Mouse (Mus musculus): ENCODE results near the gene Phldb3.

Gene Phldb3
- long read RNA-seq, experiment 1, partial matches to known transcripts: 1 of 1 reads
- long read RNA-seq, experiment 1, other reads (novel, unspliced or antisense): 0 of 1 reads
- long read RNA-seq, experiment 2: 0 reads

DNA sequence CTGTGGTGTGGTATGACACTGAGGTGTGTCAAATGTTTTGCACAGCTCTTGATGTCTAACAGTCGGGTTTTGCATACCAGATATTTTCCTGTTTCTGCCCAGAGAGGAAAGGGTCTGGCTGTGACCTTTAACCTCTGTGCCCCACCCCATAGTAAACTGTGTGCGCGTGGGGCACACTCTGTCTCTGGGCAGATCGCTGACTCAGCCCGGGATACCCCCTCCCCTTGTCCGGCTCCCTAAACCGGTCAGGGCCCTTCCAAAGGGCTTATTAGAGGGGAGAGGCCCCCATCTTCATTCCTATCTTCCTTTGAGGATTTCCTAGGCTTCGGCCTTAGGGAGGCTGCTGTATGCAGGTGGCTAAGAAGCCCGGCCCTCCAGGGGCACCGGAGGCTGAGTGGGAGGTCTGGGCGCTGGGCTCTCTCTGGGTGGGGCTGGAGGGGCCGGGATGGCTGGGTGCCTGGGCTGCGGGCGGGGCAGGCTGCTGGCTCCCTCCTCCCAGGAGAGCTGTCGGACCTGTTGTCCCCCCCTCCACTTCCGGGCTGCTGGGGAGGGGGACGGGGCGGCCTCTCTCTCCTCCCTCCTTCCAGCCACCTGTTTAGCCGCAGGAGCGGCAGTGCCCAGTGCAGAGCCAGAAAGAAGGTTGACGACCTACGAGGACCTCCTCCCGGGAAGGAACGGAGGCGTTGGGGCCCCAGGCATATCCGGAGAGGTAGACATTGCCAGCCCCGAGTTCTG lies at the start of gene Phldb3:
Gene Phldb3, plus strand, starts transcription at position 620 of the 735 bp plus-strand sequence.
- intact Hi-C loops (cut with DNase I): no loop called here

DNA sequence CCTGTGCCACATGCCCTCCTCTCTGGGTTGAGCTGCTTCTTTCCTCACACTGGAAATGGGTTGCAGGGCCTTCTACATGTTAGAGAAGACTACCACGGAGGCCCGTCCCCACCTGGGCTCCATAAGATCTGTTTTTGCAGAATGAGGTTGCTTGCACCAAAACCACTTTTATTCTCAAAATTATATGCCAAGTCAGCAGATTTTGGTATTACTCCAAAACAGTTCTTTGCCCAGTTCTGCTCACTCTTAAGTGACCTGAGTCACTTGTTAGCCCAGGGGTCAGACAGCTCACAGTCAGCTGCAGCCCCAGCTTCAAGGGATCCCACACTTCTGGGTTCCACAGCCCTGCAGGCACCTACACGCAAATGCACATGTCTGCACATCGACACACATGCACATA lies 49.1 kb upstream of the Phldb3 start:
- intact Hi-C loops (cut with DNase I): no loop called here

DNA sequence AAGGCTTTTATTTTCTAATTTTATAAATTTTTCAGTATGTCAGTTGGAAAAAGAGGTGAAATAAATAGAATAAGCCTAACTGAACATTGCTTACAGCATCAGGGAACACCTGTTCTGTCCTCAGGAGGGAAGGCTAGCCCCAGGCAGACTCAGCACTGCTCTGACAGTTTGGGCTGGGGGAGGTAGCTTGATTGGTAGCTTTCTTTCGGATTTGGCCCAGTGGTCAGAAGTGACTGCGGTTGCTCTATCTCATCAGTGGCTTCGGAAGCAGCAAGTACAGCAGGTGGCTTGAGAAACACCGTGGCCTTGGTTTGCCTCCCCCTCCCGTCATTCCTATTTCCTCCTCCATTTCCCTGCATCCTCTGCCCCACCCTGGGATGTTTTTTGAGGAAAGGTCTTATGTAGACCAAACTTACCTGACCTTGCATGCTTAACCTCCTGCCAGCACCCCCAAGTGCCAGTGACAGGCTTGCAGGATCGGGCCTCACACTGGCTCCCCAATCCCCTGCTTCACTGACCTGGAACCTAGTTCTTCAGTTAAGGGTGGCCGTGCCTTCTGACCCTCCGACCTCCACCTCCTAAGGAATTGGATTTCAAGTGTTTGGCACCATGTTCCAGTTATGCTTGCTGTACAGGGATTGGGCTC lies 47.2 kb upstream of the Phldb3 start:
- intact Hi-C loops (cut with DNase I): no loop called here

DNA sequence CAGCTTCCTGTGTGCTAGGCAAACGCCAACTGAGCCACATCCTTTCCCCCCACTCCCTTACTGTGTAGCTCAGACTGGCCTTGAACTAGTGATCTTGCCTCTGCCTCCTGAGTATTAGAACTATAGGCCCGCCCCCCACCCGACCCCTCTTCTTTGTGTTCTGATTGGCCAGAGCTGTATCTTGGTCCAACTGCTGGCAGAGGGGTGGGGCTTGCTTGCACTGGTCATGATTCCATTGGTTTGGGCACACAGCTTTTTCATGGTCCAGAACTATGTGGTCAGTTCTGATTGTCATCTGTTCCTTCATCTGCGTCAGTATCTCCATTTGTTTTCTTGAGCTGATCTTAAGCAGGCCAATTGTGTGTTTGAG lies 46.7 kb upstream of the Phldb3 start:
- intact Hi-C loops (cut with DNase I): no loop called here

DNA sequence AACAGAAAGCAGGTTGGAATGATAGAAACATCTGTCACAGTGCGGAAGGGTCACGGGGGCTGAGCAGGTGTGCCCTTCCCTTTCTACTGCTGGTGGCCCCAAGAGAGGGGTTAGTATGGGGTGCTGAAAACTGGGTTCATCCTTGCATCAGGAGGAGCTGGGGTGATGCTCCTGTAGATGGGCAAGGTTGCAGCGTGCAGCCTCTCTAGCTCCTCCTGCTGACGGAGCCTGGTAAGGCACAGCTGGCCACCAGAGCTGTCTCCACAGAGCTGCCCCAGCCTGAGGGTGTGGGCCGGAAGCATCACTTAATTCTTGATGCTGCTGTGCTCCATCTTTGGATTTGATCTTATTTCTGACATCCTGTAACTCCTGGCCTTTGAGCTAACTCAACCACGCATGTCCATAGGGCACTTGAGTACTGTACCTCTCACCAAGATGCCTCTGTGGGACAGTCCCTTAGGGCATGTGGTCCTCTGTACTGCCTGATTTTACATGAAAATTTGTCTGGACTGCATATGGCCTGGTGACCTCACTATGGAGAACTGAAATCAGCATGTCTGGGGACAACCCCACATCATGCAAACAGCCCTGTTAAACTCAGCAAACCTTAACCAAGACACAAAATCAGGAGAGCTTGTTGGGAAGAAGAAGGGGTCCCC lies 45.8 kb upstream of the Phldb3 start:
- intact Hi-C loops (cut with DNase I): no loop called here

DNA sequence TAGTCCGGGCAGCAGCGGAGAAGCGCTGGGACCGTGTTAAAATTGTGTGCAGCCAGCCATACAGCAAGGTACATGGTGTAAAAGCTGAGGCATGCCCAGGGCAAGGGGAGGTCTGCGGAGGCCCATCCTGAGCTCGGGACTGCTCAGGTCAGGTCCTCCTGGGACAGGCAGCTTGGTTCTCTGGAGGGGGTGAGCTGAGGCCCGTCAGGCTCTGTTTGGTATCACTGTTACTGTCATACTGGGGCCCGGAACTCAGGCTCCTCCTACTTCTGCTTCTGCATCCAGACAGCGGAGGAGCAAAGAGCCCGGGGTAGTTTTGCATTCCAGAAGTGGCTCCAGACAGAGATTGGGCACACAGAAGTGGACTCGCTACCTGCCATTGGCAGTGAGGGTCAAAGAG lies 44.9 kb upstream of the Phldb3 start:
- intact Hi-C loops (cut with DNase I): no loop called here

DNA sequence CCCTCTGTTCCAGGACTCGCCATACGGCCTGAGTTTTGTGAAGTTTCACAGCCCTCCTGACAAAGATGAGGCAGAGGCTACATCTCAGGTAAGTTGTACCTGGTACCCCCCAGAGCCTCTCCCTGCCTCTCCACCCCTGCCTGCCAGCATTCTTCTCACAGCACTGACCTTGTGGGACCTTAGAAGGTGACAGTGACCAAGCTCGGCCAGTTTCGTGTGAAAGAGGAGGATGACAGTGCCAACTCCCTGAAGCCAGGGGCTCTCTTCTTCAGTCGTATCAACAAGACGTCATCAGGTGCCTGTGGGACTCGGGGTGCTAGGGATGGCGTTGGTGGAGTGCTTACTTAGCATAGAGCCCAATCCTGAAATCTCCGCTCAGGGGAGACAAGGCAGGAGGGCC lies 44.4 kb upstream of the Phldb3 start:
- intact Hi-C loops (cut with DNase I): no loop called here

DNA sequence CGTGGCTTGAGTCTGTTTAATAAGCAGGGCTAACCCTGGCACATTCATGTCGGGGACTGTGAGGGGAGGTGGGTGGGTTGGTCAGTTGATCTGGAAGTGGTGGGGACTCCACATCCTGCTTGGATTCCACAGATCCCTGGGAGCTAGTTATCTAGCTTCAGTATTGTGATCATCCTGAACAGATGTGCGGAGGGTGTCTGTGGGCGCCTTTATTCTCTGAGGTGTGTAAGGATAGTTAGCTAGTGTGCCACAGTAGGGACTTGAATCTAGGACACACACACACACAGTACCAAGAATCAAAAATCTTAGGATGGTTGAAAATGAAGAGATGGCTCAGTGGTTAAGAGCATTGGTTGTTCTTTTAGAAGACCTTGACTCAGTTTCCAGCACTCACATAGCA lies 42.1 kb upstream of the Phldb3 start:
- intact Hi-C loops (cut with DNase I): no loop called here

DNA sequence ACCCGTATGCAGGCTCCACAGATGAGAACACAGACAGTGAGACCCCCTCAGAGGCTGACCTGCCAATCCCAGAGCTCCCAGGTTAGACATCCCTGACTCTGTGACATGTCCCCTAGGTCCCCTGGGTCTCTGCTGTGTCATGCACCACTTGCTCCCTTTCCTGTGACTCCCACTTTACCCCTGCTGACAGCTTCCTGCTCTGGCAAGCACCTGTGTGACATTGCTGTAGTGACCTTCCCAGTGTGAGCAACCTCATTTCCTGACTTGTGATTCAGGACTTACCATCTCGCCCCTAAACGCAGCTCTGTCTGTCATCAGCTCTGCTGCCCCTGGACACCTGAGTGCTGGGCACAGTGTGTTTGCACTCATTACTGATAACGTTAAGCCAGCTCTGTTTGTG lies 39.5 kb upstream of the Phldb3 start:
- intact Hi-C loops (cut with DNase I): loop anchor here (2.0 kb wide), 1 partner anchor 22 kb away; no protein-coding TSS in a partner anchor

DNA sequence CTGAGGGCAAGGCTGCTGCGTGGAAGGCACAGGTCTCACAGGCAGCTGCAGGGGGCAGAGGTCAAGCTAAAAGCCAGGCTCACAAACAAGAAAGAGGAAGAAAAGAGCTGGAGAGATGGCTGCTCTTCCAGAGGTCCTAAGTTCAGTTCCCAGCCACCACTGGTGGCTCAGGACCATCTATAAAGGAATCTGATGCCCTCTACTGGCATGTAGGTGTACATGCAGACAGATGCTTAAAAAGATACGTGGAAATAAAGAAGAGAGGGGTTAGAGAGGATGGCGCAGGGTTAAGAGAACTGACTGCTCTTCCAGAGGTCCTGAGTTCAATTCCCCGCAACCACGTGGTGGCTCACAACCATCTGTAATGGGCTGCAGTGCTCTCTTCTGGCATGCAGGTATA lies 38.1 kb upstream of the Phldb3 start:
- intact Hi-C loops (cut with DNase I): no loop called here

DNA sequence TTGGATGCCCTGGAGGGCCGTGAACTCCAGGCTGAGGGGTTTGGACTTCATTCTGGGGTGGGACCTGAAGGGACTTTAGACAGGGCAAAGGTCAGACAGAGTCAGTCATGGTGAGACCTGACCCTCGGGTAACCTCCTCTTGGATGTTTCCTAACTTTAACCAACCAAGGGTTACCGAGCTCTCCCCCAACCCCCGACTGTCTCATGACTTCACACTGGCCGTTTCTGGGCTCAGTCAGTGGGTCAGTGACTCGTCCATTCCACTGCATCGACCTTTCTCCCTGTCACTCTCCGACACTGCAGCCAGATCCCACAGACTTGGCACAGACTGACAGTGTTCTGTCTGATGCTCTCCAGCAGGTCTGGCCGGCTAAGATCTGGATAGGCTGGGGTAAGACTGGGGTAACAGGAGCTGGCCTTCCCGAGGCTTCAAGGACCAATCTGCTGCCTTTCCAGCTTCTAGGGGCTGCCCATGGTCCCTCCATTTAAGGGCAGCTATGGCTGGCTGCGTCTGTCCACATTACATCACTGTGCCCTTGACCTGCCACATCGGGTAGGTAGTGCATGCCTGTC lies 36.3 kb upstream of the Phldb3 start:
- intact Hi-C loops (cut with DNase I): no loop called here

DNA sequence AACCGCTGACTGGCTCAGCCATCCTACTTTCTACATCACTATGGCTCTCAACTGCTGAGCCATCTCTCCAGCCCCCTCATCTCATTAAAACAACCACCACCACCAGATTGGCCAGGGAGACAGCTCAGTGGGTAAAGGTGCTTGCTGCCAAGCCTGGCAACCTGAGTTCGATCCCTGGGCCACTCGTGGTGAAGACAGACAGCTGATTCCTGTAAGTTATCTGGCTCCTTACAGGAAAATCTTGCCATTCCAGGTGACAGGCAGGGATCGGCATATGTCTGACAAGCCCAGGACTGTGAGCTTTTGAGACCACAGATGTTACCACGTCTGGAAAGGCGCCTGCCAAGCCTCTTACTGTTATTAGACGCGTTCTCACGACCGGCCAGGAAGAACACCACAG lies 32.8 kb upstream of the Phldb3 start:
- intact Hi-C loops (cut with DNase I): no loop called here

DNA sequence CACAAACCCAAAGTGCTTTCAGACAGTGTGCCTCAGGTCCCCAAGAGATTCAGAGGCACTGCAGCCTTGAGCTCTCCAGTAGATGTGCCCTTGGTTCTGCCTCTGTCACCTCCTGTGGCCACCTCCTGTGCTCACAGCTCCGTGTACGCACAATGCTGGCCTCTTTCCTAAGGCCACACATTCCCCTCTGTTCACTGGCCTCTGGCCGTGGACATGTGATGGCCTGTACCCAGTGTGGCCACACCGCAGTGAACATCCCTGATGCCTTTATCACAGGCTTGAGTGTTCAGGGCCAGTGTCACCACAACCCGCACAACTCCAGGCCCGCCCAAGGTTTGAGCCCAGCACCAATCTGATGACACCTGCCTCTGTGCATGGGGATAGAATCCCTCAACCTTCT lies 25.7 kb upstream of the Phldb3 start:
- intact Hi-C loops (cut with DNase I): no loop called here

DNA sequence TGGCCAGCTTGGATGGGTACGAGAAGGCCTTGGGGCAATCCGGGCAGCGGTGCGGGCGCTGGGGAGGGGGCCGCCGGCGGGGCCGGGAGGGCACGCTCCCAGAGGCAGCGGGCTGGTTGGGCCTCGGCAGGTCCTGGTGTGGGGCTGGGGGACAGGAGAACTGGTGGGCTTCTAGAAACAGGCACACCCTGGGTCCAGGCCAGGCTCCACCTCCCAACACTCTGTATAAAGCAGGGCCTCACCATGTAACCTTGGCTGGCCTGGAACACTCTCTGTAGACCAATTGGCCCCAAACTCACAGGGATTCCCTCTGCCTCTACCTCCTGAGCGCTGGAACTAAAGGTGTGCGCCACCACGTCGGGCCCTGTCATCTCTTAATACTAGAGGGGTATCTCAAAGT lies 24.6 kb upstream of the Phldb3 start:
- intact Hi-C loops (cut with DNase I): no loop called here

DNA sequence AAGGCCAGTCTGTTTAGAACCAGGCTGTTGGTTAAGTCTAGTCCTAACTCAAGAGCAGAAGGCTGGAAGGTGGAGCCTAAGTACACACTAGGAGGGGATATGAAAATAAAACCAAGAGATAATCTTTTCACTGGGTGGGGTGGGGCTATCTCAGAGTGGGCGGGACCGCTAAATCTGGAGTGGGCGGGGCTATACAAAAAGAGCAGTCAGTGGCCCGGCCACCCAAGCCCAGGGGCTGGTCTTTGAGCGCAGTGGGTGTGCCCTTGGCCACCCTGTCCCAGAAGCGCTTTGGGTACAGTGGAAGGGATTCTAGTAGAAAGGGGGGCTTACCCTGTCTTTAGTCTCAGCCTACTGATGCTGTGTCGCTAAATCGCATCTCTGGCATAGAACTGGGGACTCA lies 23.7 kb upstream of the Phldb3 start:
- intact Hi-C loops (cut with DNase I): no loop called here

DNA sequence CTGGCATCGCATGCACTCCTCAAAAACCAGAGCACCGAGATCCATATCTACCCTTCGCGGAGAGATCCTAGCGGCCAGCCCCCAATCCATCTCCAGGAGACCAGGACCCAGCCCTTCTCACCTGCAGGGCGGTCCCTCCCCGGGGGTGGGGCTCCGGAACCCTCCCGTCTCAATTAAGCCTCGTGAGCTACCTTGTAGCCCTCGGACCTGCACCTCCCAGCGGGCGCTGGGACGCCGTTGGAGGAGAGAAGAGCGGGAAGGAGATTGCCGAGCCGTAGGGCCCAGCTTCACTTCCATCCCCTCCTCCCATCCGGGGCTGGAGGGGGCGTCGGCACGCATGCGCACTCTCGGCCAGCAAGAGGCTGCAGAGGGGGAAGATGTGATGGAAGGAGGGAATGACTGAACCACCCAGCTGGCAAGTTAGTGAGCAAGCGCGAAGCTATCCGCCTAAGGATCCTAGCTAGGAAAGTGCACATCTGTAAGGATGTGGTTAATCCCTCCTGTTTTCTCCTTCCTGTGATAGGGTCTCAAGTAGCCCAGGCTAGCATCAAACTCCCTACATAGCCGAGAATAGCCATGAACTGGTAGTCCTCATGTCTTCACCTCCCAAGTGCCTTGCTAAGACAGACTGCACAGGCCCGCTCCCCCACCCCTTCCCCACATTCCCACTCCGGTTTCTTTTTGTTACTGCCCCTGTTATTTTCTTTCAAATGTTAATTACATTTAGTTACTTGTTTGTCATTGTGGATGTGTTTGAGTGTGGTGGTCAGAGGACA lies 23.0 kb upstream of the Phldb3 start, which contains the start of the genes Ethe1 and Zfp575:
Gene Ethe1, plus strand, starts transcription at position 214 of the 776 bp plus-strand sequence.
Gene Zfp575, minus strand, starts transcription at position 312 of the 776 bp plus-strand sequence.
- intact Hi-C loops (cut with DNase I): no loop called here

DNA sequence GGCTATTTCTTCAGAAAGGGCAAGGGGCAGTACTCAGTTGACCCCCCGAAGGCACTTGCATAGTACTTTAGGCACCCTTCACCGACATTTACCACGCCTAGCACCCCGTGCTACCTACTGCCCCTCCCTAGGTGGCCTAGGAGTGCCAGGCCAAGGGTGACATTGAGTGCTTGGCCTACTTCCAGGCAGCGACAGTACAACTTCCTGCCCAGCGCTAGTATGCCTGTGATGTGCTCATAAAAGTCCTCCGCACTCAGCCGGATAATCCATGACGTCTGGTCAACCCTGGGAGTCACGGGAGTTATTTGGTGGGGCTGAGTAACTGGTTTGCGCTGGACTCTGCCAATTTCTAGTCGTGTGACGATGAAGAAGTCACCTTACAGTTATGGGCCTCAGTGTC lies 22.2 kb upstream of the Phldb3 start:
- intact Hi-C loops (cut with DNase I): no loop called here

DNA sequence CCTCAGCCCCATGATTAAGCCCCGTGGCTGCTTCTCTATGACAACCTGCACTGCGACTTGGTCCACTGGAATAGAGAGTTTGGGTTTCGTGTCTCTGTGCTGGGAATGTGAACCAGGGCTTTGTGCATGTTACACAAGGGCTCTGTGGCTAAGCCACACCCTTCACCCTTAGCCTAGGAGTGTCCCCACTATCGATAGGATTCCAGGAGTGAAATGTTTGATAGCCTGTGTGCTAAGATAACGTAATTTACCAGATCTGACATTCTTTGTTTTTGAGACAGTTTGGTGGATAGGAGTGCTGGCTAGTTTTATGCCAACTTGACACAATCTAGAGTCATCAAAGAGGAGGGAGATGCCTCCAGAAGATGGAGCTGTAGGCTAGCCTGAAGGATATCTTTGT lies 18.8 kb upstream of the Phldb3 start:
- intact Hi-C loops (cut with DNase I): loop anchor here (2.0 kb wide), 1 partner anchor 21 kb away; no protein-coding TSS in a partner anchor

DNA sequence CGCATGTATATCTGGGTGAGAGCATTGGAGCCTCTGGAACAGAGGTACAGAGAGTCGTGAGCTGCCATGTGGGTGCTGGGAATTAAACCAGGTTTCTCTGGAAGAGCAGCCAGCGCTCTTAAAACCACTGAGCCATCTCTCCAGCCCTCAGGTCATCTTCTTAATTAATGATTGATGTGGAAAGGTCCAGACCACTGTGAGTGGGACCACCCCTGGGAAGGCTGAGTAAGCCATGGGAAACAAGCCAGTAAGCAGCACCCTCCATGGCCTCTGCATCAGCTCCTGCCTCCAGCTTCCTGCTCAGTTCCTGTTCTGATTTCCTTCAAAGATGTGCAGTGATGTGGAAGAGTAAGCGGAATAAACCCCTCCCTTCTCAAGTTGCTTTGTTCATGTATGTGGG lies 18.4 kb upstream of the Phldb3 start:
- intact Hi-C loops (cut with DNase I): loop anchor here (2.0 kb wide), 1 partner anchor 21 kb away; no protein-coding TSS in a partner anchor

DNA sequence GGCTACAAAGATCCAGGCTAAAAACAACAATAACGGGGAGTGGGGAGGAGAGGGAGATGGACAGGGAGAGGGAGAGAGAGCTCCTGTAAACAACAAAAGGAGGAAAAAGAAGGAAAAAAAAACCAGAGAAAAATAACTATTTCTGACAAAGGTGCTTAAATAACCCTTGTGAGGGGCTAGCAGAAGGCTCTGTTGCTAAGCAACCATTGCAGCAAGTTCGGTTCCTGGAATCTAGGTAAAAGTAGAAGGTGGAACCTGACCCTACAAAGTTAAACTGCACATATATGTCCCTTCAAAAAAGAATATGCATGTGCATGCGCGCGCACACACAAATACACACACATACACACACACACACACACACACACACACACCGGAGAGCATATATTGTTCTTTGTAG lies 17.8 kb upstream of the Phldb3 start:
- intact Hi-C loops (cut with DNase I): loop anchor here (2.0 kb wide), 1 partner anchor 22 kb away; no protein-coding TSS in a partner anchor

Data from adrenal gland (tissue).